19 mouse cellular contexts compared by ENCODE assay signal in the genomic region with DNA sequence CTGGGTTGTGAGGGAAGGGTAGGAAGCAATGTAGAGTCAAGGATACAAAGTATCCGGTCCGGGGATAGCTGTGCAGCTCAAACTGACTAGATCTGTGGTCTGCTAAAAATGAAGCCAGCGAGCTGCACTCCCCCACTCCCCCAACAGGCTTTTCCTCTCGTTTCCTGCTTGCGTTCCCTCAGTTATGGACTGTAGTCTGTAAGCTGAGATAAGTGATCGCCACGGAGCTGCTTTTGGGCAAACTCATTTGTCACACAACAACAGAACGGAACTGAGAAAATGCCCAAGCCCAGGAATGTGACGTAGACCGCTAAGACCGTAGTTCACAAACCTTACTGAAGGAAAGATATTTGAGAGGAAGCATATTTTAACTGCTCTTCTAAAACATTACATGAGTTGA.
DNase-seq lines count a peak whose midpoint lies in the region; ATAC-seq and TF ChIP-seq lines count a peak whose summit lies in the region.
"Had no signal": no experiment of that assay in that cellular context is flagged by ENCODE, and none has a peak within 500 bp of the region (broad histone marks: within the 10 kb centered on the region; RNA-seq: fewer than 3 reads in every experiment).

No protein-coding gene starts in this region.

- peak overlapping the region; percentile 42 for H3K4me2 ChIP-seq in lung, embryonic 14.5 days
- H3K4me2 ChIP-seq: embryonic facial prominence, embryonic 13.5 days; hindbrain, embryonic 15.5 days; midbrain, embryonic 12.5 days had no signal

- peak; percentile 41 for DNase-seq in lung, embryonic 14.5 days
- no peak for DNase-seq in lung, adult 18-20 months
- peak; percentile 6 for DNase-seq in liver
- peak; percentile 11 for DNase-seq in mesoderm, embryonic 11.5 days (ENCODE audit: low read depth, low spot score)
- no peak for DNase-seq in kidney, adult 8-10 months
- DNase-seq in thymus, adult 2 months = no peak
- DNase-seq: adrenal gland, postnatal 25 days; cerebellum, postnatal 10 days; gastrocnemius, postnatal 36 days; kidney, postnatal 14 days; layer of hippocampus, adult 9-11 months; spleen, adult 18-20 months had no signal

- H3K4me3 ChIP-seq in lung, embryonic 14.5 days (ENCODE audit: low read depth, low read length) = no peak overlapping the region
- no peak overlapping the region for H3K4me3 ChIP-seq in thymus, adult 2 months (ENCODE audit: control insufficient read depth, insufficient read depth, low read length)
- H3K4me3 ChIP-seq: embryonic facial prominence, embryonic 13.5 days; forebrain, embryonic 10.5 days; hindbrain, embryonic 15.5 days; midbrain, embryonic 12.5 days had no signal

- ATAC-seq in lung, embryonic 14.5 days (ENCODE audit: insufficient read depth) = peak; percentile 65; the same call in 1 of the 2 replicates
- ATAC-seq in common myeloid progenitor, adult 5-6 weeks (replicated peaks; ENCODE audit: low read depth, poor library complexity, severe bottlenecking) = peak; percentile 99
- ATAC-seq: intestine, postnatal 0 days had no signal

- no peak for TF ChIP-seq POLR2A in thymus, adult 2 months (IDR thresholded peaks at IDR 0.05; ENCODE audit: control insufficient read depth, extremely low read depth, insufficient read depth, low read length, poor library complexity)

- H3K4me1 ChIP-seq in lung, embryonic 14.5 days (ENCODE audit: insufficient read depth) = no peaks in the 10 kb centered on the region
- H3K4me1 ChIP-seq in thymus, adult 2 months (replicated peaks; ENCODE audit: control insufficient read depth, insufficient read depth, low read length) = no peaks in the 10 kb centered on the region
- H3K4me1 ChIP-seq: embryonic facial prominence, embryonic 13.5 days; hindbrain, embryonic 15.5 days; midbrain, embryonic 12.5 days had no signal

- 35% methylated on average over 11 of the region's 11 CpGs for WGBS in lung, embryonic 14.5 days
- 17% methylated on average over 11 of the region's 11 CpGs for WGBS in thymus, adult 2 months

- no peak for TF ChIP-seq CTCF in lung, embryonic 14.5 days (IDR thresholded peaks at IDR 0.05; ENCODE audit: low read depth)
- TF ChIP-seq CTCF in thymus, adult 2 months (IDR thresholded peaks at IDR 0.05; ENCODE audit: borderline replicate concordance, control insufficient read depth, extremely low read depth, insufficient read depth, low read length, poor library complexity) = no peak

- no peak overlapping the region for H3K9ac ChIP-seq in lung, embryonic 14.5 days
- H3K9ac ChIP-seq: embryonic facial prominence, embryonic 13.5 days; hindbrain, embryonic 15.5 days; midbrain, embryonic 12.5 days had no signal

- H3K27me3 ChIP-seq in lung, embryonic 14.5 days (ENCODE audit: insufficient read depth, low read length) = no peaks in the 10 kb centered on the region
- H3K27me3 ChIP-seq in thymus, adult 2 months (ENCODE audit: control insufficient read depth, insufficient read depth, low read length) = no peaks in the 10 kb centered on the region
- H3K27me3 ChIP-seq: CH12.LX; embryonic facial prominence, embryonic 13.5 days; hindbrain, embryonic 15.5 days; midbrain, embryonic 12.5 days had no signal

- no peak overlapping the region for H3K27ac ChIP-seq in lung, embryonic 14.5 days (ENCODE audit: low read depth)
- H3K27ac ChIP-seq in thymus, adult 2 months (ENCODE audit: control insufficient read depth, insufficient read depth, low read length) = no peak overlapping the region
- H3K27ac ChIP-seq: embryonic facial prominence, embryonic 13.5 days; forebrain, embryonic 10.5 days; hindbrain, embryonic 15.5 days; midbrain, embryonic 12.5 days had no signal

- H3K36me3 ChIP-seq in lung, embryonic 14.5 days (ENCODE audit: insufficient read depth) = no peaks in the 10 kb centered on the region
- no peaks in the 10 kb centered on the region for H3K36me3 ChIP-seq in thymus, adult 2 months (ENCODE audit: control insufficient read depth, insufficient read depth, low read length)
- H3K36me3 ChIP-seq: embryonic facial prominence, embryonic 13.5 days; forebrain, embryonic 10.5 days; hindbrain, embryonic 15.5 days; midbrain, embryonic 12.5 days had no signal

- H3K9me3 ChIP-seq in lung, embryonic 14.5 days (ENCODE audit: low read depth, low read length) = no peaks in the 10 kb centered on the region
- H3K9me3 ChIP-seq: embryonic facial prominence, embryonic 13.5 days; forebrain, embryonic 10.5 days; hindbrain, embryonic 15.5 days; midbrain, embryonic 12.5 days had no signal

Comparison
In these comparisons a context has a peak if more than half of its experiments do, and no peak if none do; other contexts are left out.
1. DNase-seq: peak in lung, embryonic 14.5 days (single experiment), liver (single experiment) and mesoderm, embryonic 11.5 days (single experiment); none in lung, adult 18-20 months (0 of 2), kidney, adult 8-10 months (0 of 2) and thymus, adult 2 months (single experiment).